32 mouse cellular contexts compared by ENCODE assay signal in genomic region chr19:44215255-44215654, GRCm38 (mm10). TPM values are rescaled to one million over a fixed set of nuclear protein-coding genes. Genes with fewer than 3 reads are reported as not detected.
A peak's percentile ranks its signal among the peaks of the same experiment; 100 is the strongest.
DNase-seq lines count a peak whose midpoint lies in the region; ATAC-seq lines count a peak whose summit lies in the region.
"Had no signal": no experiment of that assay in that cellular context is flagged by ENCODE, and none has a peak within 500 bp of the region (broad histone marks: within the 10 kb centered on the region; RNA-seq: fewer than 3 reads in every experiment).

No protein-coding gene starts in this region.

- DNase-seq in thymus, postnatal 4 days: peak; percentile 22
- no peak for DNase-seq in thymus, postnatal 0 days (ENCODE audit: low spot score)
- peak; percentile 37 for DNase-seq in ES-CJ7 (ENCODE audit: low read depth, low spot score)
- DNase-seq in right cerebral cortex, postnatal 36 days (ENCODE audit: low spot score in 2 of 2): no peak
- no peak for DNase-seq in spleen, postnatal 14 days (ENCODE audit: low spot score in 2 of 2)
- DNase-seq: adrenal gland, postnatal 10 days; cerebellum, adult 11 months; cerebellum, adult 9-10 months; forebrain, postnatal 0 days; gastrocnemius, postnatal 10 days; heart, adult 18-20 months; heart, postnatal 4 days; kidney, adult 9 months; kidney, postnatal 25 days; liver, postnatal 0 days; lung, postnatal 4 days; thymus, adult 18-20 months; thymus, postnatal 36 days had no signal

- ATAC-seq in common myeloid progenitor, adult 5-6 weeks (replicated peaks; ENCODE audit: low read depth, poor library complexity, severe bottlenecking): 0 out of 2 replicates have a peak, but pooled peaks have one; percentile 29
- ATAC-seq: forebrain, postnatal 0 days; intestine, postnatal 0 days; liver, postnatal 0 days; midbrain, embryonic 13.5 days had no signal

RNA-seq across cellular contexts. Expression of gene Scd3, which starts 12.2 kb away (rescaled TPM):
- 0.15 and 0.29 TPM in 2 replicates for polyA plus RNA-seq in thymus, postnatal 0 days (2015; fragmentation: Nextera tagmentation; extraction: Ambion mirVana)
- total RNA-seq in common myeloid progenitor, adult 5-6 weeks (2017): not detected in 2 replicates
- total RNA-seq: gastrocnemius, postnatal 10 days; heart, adult 18-20 months; heart, postnatal 4 days; megakaryocyte-erythroid progenitor cell, adult 5-6 weeks had no signal
- polyA plus RNA-seq: intestine, postnatal 0 days; limb, embryonic 12.5 days; liver, embryonic 11.5 days; liver, postnatal 0 days; small intestine, adult 2 months had no signal

RNA-seq across cellular contexts. Expression of gene Pkd2l1, which starts 23.0 kb away (rescaled TPM):
- 0.10 and 0.16 TPM in 2 replicates for polyA plus RNA-seq in thymus, postnatal 0 days (2015; fragmentation: Nextera tagmentation; extraction: Ambion mirVana)
- not detected in 2 replicates for total RNA-seq in common myeloid progenitor, adult 5-6 weeks (2017)
- total RNA-seq: adrenal gland, postnatal 10 days; gastrocnemius, postnatal 10 days; heart, adult 18-20 months; heart, postnatal 4 days; layer of hippocampus, postnatal 14 days had no signal
- polyA plus RNA-seq: C2C12; embryonic facial prominence, embryonic 13.5 days; heart, embryonic 11.5 days; heart, embryonic 16.5 days; intestine, postnatal 0 days; limb, embryonic 12.5 days; liver, embryonic 11.5 days; liver, postnatal 0 days; lung, embryonic 16.5 days; stomach, embryonic 15.5 days had no signal

Comparison
In these comparisons a context has a peak if more than half of its experiments do, and no peak if none do; other contexts are left out.
1. DNase-seq: peak in thymus, postnatal 4 days (single experiment) and ES-CJ7 (single experiment); none in thymus, postnatal 0 days (single experiment), right cerebral cortex, postnatal 36 days (0 of 2) and spleen, postnatal 14 days (0 of 2).